Mouse (Mus musculus): ENCODE results near the gene Mdh1b.

GRCm38 (mm10) chr1:63730240-63730771, at the start of gene Mdh1b, which contains the start of gene Fastkd2:
- TF ChIP-seq GATA1 (IDR thresholded peaks at IDR 0.05; ENCODE audit: low read length) (no peak), TAL1 (IDR thresholded peaks at IDR 0.05; ENCODE audit: low read length) (no peak)

Measured in erythroblast, embryonic 14.5 days (primary cell).